Mouse (Mus musculus) liver, embryonic 13.5 days (tissue): ENCODE results near the gene S1pr1. TPM values are rescaled to one million over a fixed set of nuclear protein-coding genes. Genes with fewer than 3 reads are reported as not detected.

Experiments
- ATAC-seq: fragments of 200-750 bp; cut with Nextera tagmentation; 2 replicates; pipeline ENCODE4 v1.8.0; 2017; ENCODE audit warnings: low read depth, mild to moderate bottlenecking, moderate number of reproducible peaks, moderate library complexity
- DNase-seq: peaks from one replicate; pipeline ENCODE4 v3.0.0; 2022
- H3K27ac ChIP-seq: fragments of 300-500 bp; sonication (generic); 2 replicates; pipeline ENCODE4 v1.5.1; 2015; ENCODE audit warnings: moderate library complexity, mild to moderate bottlenecking, inconsistent platforms
- H3K27me3 ChIP-seq: fragments of 300-500 bp; sonication (generic); 2 replicates; pipeline ENCODE4 v1.6.1; 2015; ENCODE audit warnings: mild to moderate bottlenecking, inconsistent platforms
- H3K36me3 ChIP-seq: fragments of 300-500 bp; sonication (generic); 2 replicates; pipeline ENCODE4 v1.6.1; 2015; ENCODE audit warnings: mild to moderate bottlenecking, inconsistent platforms
- H3K4me1 ChIP-seq: fragments of 300-500 bp; sonication (generic); replicated peaks from 2 replicates; pipeline ENCODE4 v1.6.1; 2015; ENCODE audit warnings: inconsistent platforms
- H3K4me2 ChIP-seq: fragments of 300-500 bp; sonication (generic); 2 replicates; pipeline ENCODE4 v1.6.1; 2015; ENCODE audit warnings: inconsistent platforms, mild to moderate bottlenecking, moderate library complexity
- H3K4me3 ChIP-seq: fragments of 300-500 bp; sonication (generic); replicated peaks from 2 replicates; pipeline ENCODE4 v1.5.1; 2015; ENCODE audit warnings: mild to moderate bottlenecking, inconsistent platforms
- H3K9ac ChIP-seq: fragments of 300-500 bp; sonication (generic); 2 replicates; pipeline ENCODE4 v1.6.1; 2015; ENCODE audit warnings: mild to moderate bottlenecking, inconsistent platforms
- H3K9me3 ChIP-seq: fragments of 300-500 bp; sonication (generic); replicated peaks from 2 replicates; pipeline ENCODE4 v1.6.1; 2016; ENCODE audit warnings: inconsistent platforms
- WGBS: fragments of 180-500 bp; shearing (Covaris S2); methylation state at CpG from one replicate; pipeline ENCODE4 v1.1.7; 2015; ENCODE audit not compliant: insufficient replicate concordance; 5-methylcytosine and 5-hydroxymethylcytosine counted together
- polyA plus RNA-seq: library from polyadenylated mRNA; unstranded; fragments of >200 nt; fragmentation: Nextera tagmentation; extraction: Ambion mirVana; gene quantifications from 2 replicates; pipeline ENCODE4 v1.2.1, GENCODE M21; 2015

Gene S1pr1
- polyA plus RNA-seq, 1 experiment from 2014 or later: 7.5 TPM

DNA sequence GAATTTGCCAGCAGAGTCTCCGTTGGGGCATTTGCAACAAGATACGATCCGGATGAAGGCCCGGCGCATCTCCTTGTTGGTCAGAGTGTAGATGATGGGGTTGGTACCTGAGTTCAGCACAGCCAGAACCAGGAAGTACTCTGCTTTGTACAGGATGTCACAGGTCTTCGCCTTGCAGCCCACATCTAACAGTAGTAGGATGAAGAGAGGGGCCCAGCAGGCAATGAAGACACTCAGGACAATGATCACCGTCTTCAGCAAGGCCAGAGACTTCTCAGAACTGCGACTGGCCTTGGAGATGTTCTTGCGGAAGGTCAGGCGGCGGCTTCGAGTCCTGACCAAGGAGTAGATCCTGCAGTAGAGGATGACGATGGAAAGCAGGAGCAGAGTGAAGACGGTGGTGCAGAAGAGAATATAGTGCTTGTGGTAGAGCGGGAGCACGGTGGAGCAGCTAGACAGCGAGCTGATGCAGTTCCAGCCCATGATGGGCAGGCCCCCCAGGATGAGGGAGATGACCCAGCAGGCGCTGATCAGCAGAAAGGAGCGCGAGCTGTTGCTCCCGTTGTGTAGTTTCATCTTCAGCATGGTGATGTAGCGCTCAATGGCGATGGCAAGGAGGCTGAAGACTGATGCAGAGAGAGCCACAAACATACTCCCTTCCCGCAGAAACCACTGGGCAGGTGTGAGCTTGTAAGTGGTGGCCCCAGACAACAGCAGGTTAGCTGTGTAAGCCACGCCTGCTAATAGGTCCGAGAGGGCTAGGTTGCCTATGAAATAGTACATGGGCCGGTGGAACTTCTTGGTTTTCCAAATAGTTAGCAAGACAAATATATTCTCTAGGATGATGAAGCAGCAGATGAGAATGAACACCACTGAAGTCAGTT, 2.7 kb downstream of the S1pr1 start:
- H3K9ac ChIP-seq: no peak overlapping the region
- WGBS: 77% methylated on average over 27 of the region's 27 CpGs
- H3K27me3 ChIP-seq: no peaks in the 10 kb centered on the region
- H3K4me3 ChIP-seq: no peak overlapping the region
- no peak overlapping the region for H3K27ac ChIP-seq
- H3K36me3 ChIP-seq: peaks cover 12% of the 10 kb centered on the region
- ATAC-seq (no peak), DNase-seq (no peak)
- peaks cover 52% of the 10 kb centered on the region for H3K4me1 ChIP-seq
- H3K9me3 ChIP-seq: no peaks in the 10 kb centered on the region
- H3K4me2 ChIP-seq: peak overlapping the region; percentile 90; the same call in 1 of the 2 replicates

DNA sequence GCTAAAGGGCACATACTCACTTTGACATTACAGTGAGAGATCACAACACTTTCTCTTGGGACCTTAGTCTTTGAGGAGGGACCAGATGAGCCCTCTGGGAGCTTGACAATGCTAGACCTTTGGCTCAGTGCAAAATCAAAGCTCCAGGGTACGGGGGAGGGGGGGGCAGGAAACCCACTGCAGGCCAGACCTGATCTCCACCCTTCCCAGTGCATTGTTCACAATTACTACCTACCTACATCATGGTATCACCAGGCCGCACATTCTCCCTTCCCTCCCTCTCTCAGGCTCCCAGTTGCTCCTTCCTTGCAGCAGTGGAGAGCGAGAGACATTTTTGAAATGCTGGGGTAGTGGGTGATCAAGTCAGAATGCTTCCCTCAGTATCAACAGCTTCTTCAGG, 3.5 kb downstream of the S1pr1 start:
- 79% methylated on average over 3 of the region's 3 CpGs for WGBS
- Histone ChIP-seq H3K27me3 (no peaks in the 10 kb centered on the region), H3K4me1 (peaks cover 44% of the 10 kb centered on the region), H3K27ac (no peak overlapping the region), H3K4me3 (no peak overlapping the region), H3K4me2 (no peak overlapping the region), H3K9me3 (no peaks in the 10 kb centered on the region), H3K9ac (no peak overlapping the region), H3K36me3 (peaks cover 12% of the 10 kb centered on the region)
- ATAC-seq (no peak), DNase-seq (no peak)

DNA sequence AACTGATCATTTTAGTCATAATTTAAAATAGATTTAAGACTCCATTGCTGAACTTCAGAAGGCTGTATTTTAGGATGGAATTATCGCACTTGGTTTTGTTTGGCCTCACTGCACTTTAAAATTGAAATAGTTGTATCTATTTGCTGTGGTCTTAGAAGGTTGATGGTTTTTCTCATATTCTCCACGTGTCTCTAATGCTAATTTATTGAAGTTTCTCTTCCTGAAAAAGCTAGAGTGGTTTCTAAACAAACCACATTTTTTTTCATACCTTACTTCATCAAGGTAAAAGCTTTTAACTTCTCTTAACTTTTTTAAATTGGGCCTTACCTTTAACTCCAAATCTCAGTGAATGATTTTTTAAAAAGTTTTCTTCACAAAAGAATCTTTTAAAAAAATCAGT, 4.8 kb downstream of the S1pr1 start:
- WGBS: 49% methylated on average over 2 of the region's 2 CpGs
- Histone ChIP-seq H3K4me1 (peaks cover 31% of the 10 kb centered on the region), H3K36me3 (peaks cover 12% of the 10 kb centered on the region), H3K4me2 (no peak overlapping the region), H3K9ac (no peak overlapping the region), H3K27ac (no peak overlapping the region), H3K9me3 (no peaks in the 10 kb centered on the region), H3K27me3 (no peaks in the 10 kb centered on the region), H3K4me3 (no peak overlapping the region)
- ATAC-seq (no peak), DNase-seq (no peak)

DNA sequence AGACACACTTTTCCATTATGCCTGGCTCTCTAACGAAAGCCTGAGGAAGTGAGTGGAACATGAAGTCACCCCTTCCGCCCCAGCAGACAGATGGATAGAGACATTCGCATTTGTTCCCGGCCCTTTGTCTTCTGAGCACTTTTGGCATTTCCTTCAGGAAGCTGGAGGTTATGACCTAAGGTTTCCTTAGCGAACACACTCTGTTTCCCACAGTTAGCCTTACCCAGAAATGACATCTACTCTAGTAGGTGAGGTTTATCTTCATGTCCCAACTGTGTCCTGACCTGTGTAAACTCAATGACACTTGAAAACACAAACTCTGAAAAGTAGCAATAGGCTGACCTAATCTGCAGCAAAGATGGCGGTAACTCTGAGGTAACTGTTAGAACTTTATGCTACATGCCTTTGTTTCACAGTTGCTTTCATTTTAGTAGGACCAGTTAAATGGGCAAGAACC, 5.7 kb downstream of the S1pr1 start:
- no peaks in the 10 kb centered on the region for H3K27me3 ChIP-seq
- H3K9me3 ChIP-seq: no peaks in the 10 kb centered on the region
- H3K27ac ChIP-seq: no peak overlapping the region
- ATAC-seq: no peak
- DNase-seq: no peak
- H3K4me2 ChIP-seq: no peak overlapping the region
- 65% methylated on average over 6 of the region's 6 CpGs for WGBS
- H3K36me3 ChIP-seq: peaks cover 12% of the 10 kb centered on the region
- H3K4me3 ChIP-seq: no peak overlapping the region
- peaks cover 27% of the 10 kb centered on the region for H3K4me1 ChIP-seq
- no peak overlapping the region for H3K9ac ChIP-seq

DNA sequence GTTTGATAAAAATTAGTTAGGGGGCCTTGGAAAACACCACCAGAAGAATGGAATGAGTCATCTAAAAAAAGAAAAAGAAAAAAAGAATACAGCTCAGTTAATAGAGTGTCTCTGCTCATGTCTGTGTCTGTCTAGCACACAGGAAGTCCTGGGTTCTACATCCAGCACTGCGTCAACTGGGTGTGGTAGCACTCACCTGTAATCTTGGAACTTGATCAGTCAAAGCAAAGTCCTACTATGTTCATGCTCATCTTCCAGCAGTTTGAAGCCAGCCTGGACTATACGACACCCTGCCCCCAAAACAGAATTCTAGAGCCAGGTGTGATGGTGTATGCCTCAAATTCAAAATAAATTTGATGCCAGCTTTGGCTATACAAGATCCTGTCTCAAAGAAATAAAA, 8.1 kb downstream of the S1pr1 start:
- WGBS: 78% methylated on average over 2 of the region's 2 CpGs
- Histone ChIP-seq H3K27ac (no peak overlapping the region), H3K9ac (no peak overlapping the region), H3K27me3 (no peaks in the 10 kb centered on the region), H3K36me3 (peaks cover 4% of the 10 kb centered on the region), H3K4me2 (no peak overlapping the region), H3K4me3 (no peak overlapping the region), H3K9me3 (no peaks in the 10 kb centered on the region), H3K4me1 (peaks cover 7% of the 10 kb centered on the region; the same call in 1 of the 2 replicates)
- DNase-seq (no peak), ATAC-seq (no peak)

DNA sequence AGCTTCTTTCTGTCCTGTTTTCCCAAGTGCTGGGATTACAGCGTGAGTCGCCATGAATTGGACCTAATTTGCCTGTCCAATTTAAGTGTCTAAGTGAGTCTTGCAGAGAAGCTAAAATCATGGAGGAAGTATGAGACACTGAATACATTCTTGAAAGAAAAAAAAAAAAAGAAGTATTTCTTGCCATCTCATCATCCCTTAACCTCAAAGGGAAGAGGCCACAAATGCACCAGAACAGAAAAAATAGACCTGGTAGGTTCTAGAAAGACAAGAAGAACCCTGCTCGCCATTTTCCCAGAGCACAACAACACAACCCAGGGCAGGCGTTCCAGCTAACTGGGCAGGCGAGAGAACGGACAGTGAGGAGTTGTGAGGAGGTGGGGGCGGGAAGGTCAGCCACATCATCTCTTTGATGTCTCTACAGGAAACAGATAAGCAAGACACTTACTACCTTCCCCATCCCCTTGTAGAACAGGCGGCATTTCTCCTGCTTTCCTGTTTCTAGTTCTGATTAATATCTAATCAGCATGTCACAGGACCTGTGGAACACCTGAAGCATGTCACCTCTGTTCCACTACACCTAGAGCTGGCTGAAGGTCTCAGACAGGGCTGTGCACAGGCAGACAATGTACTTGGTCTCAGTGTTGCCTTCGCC, 10.5 kb downstream of the S1pr1 start:
- Histone ChIP-seq H3K27ac (no peak overlapping the region), H3K9ac (no peak overlapping the region), H3K27me3 (no peaks in the 10 kb centered on the region), H3K36me3 (no peaks in the 10 kb centered on the region; the same call in 1 of the 2 replicates), H3K4me3 (no peak overlapping the region), H3K4me2 (no peak overlapping the region), H3K9me3 (no peaks in the 10 kb centered on the region), H3K4me1 (0 out of 2 replicates have a peak, but pooled peaks cover 3% of the 10 kb centered on the region)
- WGBS: 43% methylated on average over 9 of the region's 9 CpGs
- ATAC-seq (no peak), DNase-seq (no peak)

DNA sequence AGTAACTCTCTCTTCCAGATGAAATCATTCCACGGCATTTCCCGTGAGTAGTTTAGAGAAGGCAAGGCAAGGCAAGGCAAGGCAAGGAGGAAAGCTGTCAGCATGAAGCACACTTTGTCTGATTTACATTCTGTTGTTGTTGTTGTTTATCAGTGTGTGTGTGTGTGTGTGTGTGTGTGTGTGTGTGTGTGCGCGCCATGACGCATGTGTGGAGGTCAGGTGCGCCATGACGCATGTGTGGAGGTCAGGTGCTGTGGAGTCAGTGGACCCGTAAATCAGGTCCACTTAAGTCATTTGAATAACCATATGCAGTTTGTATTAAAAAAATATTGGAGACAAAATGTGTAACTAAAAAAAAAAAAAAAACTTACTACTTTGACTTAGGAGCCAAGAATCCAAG, 11.2 kb downstream of the S1pr1 start:
- H3K27ac ChIP-seq: no peak overlapping the region
- no peaks in the 10 kb centered on the region for H3K9me3 ChIP-seq
- 82% methylated on average over 8 of the region's 8 CpGs for WGBS
- 0 out of 2 replicates have a peak, but pooled peaks cover 3% of the 10 kb centered on the region for H3K4me1 ChIP-seq
- ATAC-seq: no peak
- H3K4me3 ChIP-seq: no peak overlapping the region
- H3K36me3 ChIP-seq: no peaks in the 10 kb centered on the region; the same call in 1 of the 2 replicates
- no peaks in the 10 kb centered on the region for H3K27me3 ChIP-seq
- H3K4me2 ChIP-seq: no peak overlapping the region
- no peak overlapping the region for H3K9ac ChIP-seq
- no peak for DNase-seq

DNA sequence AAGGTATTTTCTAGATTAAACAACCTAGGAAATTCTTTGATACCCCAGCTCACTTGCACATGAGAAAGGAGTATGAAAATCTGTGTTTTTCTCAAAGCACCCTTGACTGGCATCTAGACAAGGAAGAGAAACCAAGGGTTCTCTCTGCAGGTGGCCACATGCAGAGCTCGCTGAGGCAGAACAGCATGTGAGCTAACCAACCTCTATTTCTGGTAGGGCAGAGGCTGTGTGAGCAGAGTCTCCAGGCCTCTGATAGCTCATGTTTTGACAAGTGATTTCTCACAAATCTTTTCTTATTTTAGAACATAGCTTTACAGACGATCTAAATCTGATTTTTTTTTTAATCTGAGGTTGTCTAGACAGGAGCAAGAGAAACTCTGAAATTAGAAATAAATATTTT, 12.8 kb downstream of the S1pr1 start:
- Histone ChIP-seq H3K4me3 (no peak overlapping the region), H3K4me1 (0 out of 2 replicates have a peak, but pooled peaks cover 3% of the 10 kb centered on the region), H3K9me3 (no peaks in the 10 kb centered on the region), H3K4me2 (no peak overlapping the region), H3K36me3 (no peaks in the 10 kb centered on the region; the same call in 1 of the 2 replicates), H3K27ac (no peak overlapping the region), H3K9ac (no peak overlapping the region), H3K27me3 (no peaks in the 10 kb centered on the region)
- 57% methylated on average over 2 of the region's 2 CpGs for WGBS
- no peak for ATAC-seq
- DNase-seq: no peak

DNA sequence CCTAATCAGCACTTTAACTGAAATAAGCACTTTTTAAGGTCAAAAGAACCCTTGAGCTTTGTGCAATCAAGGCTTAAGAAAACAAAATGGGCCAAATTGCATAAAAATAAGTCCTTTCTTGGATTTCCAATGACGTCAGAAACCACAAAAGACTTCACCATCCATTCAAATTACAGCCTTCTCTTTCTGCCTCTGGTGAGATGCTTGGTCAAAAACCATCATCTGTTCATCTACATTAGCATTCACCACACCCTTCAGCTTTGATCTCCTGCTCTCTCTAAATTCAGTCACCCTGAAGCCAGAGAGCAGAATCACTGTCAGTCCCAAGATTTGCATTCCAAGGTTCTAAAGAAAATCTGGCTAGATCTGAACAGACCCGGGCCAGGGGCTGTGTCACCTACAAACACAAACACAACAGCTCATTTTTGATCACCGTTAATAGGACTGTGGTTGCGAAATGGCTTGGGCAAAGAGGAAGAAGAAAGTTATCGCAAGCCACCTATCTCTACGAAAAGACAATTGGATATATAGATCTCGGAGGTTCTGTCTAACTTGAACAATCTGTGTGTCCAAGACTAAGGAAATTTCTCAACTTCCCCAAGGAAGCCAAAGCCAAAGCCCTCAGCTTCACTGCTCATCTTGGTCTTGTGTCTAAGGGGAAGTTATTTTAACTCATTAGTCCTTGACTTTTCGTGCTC, 19.5 kb downstream of the S1pr1 start:
- WGBS: 21% methylated on average over 8 of the region's 8 CpGs
- no peak overlapping the region for H3K27ac ChIP-seq
- no peak overlapping the region for H3K9ac ChIP-seq
- no peaks in the 10 kb centered on the region for H3K9me3 ChIP-seq
- H3K4me1 ChIP-seq: peaks cover 9% of the 10 kb centered on the region; the same call in 1 of the 2 replicates
- H3K4me3 ChIP-seq: no peak overlapping the region
- no peaks in the 10 kb centered on the region for H3K27me3 ChIP-seq
- DNase-seq (no peak), ATAC-seq (no peak)
- no peak overlapping the region for H3K4me2 ChIP-seq
- H3K36me3 ChIP-seq: no peaks in the 10 kb centered on the region

DNA sequence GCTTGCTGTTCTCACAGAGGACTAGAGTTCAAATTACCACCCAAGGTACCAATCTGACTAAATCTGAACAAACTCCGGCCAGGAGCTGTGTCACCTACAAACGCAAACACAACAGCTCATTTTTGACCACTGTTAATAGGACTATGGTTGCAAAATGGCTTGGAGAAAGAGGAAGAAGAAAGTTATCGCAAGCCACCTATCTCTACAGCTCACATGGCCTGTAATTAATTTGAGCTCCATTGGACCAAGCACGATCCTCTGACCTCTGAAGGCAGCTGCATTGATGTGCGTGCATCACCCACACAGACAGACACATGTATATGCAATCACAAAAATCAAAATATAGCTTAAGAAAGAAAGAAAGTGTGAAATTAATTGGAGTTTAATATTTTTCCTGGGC, 20.7 kb downstream of the S1pr1 start:
- Histone ChIP-seq H3K27ac (no peak overlapping the region), H3K27me3 (no peaks in the 10 kb centered on the region), H3K4me1 (peaks cover 9% of the 10 kb centered on the region; the same call in 1 of the 2 replicates), H3K4me3 (no peak overlapping the region), H3K9ac (no peak overlapping the region), H3K36me3 (no peaks in the 10 kb centered on the region), H3K4me2 (no peak overlapping the region), H3K9me3 (no peaks in the 10 kb centered on the region)
- no peak for DNase-seq
- ATAC-seq: no peak
- WGBS: 28% methylated on average over 5 of the region's 5 CpGs

DNA sequence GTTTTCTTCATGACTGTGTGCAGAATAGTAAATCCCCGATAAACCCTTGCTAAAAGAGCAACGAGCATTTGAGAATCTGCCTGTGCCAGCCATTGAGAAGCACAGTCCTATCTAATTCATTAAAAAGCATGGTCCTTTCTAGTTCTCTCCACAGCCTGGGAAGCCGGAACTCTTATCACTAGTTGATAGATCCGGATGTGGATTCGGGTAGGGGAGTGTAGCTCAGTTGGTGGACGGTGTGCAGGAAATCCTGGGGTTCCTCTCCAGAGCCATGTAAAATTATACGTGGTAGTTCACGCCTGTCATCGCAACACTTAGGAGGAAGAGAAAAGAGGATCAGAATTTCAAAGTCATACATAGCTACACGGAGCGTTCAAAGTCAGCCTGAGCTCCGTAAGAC, 21.5 kb downstream of the S1pr1 start:
- ATAC-seq (no peak), DNase-seq (no peak)
- Histone ChIP-seq H3K9ac (no peak overlapping the region), H3K36me3 (no peaks in the 10 kb centered on the region), H3K9me3 (no peaks in the 10 kb centered on the region), H3K27ac (peak overlapping the region; percentile 23), H3K4me2 (peak overlapping the region; percentile 11; the same call in 1 of the 2 replicates), H3K4me3 (no peak overlapping the region), H3K27me3 (no peaks in the 10 kb centered on the region), H3K4me1 (peaks cover 9% of the 10 kb centered on the region; the same call in 1 of the 2 replicates)
- WGBS: 15% methylated on average over 12 of the region's 12 CpGs
